Mouse (Mus musculus) layer of hippocampus, adult 11-12 months (tissue): ENCODE data around the gene AA986860.

ENCODE experiments used
- DNase-seq: peaks from one replicate; pipeline ENCODE4 v3.0.0; 2022; ENCODE audit warnings: low spot score

AA986860 gene

DNA sequence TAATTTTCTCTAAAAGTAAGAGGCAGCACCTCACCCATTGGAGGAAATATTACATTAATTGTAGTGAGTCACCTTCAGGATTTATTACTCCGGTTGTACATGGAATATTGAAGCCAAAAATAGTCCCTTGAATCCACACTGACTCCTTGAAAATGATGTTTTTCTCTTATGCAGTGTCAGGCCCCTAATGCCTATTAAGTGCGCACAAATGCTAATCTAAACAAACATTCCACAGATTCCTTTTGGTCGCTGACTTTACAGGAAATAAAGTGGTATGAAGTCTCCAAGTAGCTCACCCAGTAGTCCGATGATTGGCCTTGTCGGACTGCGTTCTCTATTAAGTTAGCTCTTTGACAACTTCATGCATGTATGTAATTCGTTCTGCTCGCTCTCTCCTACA is 3.1 kb downstream of the AA986860 start:
- DNase-seq = no peak

- DNase-seq = no peak
Measured at GRCm38 (mm10) chr1:130737411-130737881, 5.7 kb downstream of the AA986860 start.

GRCm38 (mm10) chr1:130737916-130738315 is 6.1 kb downstream of the AA986860 start:
- DNase-seq = no peak

DNA sequence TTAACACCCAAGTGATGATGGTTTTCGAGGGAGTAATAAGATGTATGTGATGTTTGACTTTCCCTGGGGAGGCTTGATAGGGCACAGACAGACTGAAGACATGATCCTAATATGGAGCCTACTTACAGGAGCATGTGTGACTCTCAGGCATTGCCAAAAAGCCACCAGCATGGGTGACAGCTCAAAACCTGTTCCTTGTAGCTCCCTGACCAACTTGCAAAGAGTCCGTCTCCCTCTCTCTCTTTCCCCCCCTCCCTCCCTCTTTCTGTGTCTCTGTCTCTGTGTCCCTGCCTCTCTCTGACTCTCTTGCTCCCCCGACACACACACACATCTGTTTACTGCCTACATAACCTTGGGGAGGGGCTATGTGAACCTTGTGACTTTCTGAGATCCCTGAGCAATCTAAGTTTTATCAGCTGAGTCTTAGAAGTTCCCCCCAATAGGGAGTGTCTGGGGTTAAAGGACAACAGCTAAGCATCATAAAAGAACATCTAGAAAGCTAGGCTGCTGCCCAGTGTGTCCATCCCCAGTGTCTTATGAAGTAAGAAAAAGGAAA is 6.9 kb downstream of the AA986860 start:
- DNase-seq = no peak

GRCm38 (mm10) chr1:130739636-130740035 is 7.9 kb downstream of the AA986860 start:
- no peak for DNase-seq

- no peak for DNase-seq
Measured at GRCm38 (mm10) chr1:130740227-130740648, 8.5 kb downstream of the AA986860 start.

DNA sequence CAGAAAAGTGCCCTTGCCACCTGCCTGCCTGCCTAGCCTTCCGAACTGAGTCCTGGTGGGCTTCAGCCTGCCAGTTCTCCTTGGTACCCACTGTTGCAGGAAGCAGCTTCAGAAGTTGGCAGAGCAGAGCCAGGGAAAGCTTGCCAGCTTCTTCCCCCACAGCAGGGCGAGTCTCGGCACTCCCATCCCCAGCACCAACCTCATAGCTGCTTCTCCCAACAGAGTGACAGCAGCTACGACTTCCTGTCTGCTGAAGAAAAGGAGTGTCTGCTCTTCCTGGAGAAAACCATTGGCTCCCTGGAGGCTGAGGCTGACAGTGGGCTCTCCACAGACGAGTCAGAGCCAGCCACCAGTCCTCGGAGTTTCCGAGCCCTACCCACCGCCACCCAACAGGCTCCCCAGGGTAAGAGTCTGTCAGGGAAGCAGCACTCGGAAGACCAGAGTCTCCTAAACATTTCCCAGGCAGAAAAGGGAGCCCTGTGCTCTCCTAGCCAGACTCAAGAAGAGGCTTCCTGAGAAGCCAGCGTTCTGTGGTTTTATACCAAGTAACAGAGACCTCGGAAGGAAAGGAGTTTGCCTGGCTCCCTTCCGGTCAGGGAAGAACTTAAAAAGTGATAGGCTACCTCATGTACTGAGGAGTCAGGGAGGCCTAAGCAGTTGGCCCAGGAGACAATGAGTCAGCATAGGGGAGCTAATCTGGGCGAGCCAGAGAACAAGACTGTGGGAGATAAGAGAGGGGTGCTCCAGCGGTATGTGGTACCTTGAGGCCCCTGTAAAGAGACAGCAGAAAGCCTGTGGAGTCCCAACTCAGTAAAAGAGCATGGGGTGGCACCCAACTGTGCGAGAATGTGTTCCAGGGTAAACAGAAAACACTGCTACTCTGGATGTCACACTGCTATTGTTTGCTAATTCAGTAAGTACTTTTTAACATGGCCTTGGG is 9.3 kb downstream of the AA986860 start:
- DNase-seq = peak; percentile 47

GRCm38 (mm10) chr1:130742201-130742600 is 10.4 kb downstream of the AA986860 start:
- DNase-seq = no peak

GRCm38 (mm10) chr1:130743775-130744174 is 12.0 kb downstream of the AA986860 start:
- no peak for DNase-seq

DNA sequence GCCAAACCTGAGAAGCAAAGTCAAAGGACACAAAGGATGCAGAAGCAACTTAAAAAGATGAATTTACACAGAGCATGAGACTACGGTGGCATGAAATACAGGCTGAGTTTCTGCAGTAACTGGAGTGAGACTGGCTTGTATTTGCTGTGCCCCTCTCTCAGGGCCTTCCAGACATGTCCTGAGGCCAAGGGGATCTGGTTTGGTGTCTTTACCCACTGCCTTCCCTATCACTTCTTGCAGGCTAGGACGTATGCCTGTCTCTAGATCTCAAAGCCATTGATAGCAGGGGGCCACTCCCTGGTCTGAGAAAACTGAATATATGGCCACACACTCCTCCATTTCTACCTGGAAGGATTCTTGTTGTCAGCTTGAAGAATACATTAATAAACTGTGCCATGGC is 12.4 kb downstream of the AA986860 start:
- no peak for DNase-seq

GRCm38 (mm10) chr1:130744961-130745360 is 13.2 kb downstream of the AA986860 start:
- no peak for DNase-seq

GRCm38 (mm10) chr1:130745591-130745990 is 13.8 kb downstream of the AA986860 start:
- no peak for DNase-seq

- DNase-seq = no peak
Measured at GRCm38 (mm10) chr1:130746819-130747218, 15.0 kb downstream of the AA986860 start.

- DNase-seq = no peak
Measured at GRCm38 (mm10) chr1:130759689-130760088, 27.9 kb downstream of the AA986860 start.

GRCm38 (mm10) chr1:130761597-130761996 is 29.8 kb downstream of the AA986860 start:
- DNase-seq = no peak

DNA sequence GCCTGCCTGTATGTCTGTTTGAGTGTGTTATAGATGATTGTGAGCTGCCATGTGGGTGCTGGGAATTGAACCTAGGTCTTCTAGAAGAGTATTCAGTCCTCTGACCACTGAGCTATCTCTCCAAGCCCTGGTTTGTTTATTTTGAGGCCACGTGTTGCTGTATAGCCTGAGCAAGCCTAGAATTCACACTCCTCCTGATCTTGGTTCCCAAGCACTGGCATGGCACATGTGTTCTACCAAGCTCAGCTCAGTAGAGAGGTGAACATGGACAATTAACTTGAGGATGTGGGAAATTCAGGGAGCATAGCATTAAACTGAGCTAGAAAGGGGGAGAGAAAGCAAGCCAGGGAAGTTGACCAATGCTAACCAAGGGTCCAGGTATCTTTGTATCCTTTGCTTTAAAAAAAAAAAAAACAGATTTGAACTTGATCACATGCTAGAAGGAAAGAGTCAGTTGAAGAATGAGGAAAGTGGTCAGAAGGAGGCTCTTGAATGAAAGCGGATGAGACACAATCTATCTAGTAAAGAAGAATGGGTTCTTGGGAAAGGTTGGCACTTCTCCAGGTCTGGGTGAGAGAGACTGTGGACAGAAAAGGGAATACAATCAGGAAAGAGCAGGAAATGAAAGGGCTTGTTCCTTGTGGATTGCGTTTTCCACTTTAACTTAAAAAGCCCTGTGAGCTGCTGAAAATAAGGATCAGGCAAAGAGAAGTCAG is 30.4 kb downstream of the AA986860 start:
- no peak for DNase-seq

DNA sequence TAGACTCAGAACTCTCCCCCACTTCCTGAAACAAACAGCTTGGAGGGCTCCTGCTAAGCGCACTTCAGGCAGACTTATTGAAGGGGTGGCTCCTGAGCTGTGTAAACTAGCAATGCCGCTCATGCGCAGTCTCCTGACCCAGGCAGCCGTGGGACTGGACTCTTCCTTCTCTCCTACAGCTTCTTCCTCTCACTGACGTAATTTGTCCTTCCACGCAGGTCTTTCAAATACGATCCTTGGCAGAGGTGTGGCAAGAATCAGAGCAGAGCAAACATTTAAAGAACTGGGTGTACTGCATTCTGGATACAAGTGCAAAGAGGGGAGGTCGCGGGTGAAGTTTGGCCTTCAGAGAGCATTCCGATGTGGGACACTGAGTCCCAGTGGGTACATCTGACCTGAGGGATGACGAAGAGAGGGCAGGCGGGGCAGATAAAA is 32.3 kb downstream of the AA986860 start:
- DNase-seq = no peak

DNA sequence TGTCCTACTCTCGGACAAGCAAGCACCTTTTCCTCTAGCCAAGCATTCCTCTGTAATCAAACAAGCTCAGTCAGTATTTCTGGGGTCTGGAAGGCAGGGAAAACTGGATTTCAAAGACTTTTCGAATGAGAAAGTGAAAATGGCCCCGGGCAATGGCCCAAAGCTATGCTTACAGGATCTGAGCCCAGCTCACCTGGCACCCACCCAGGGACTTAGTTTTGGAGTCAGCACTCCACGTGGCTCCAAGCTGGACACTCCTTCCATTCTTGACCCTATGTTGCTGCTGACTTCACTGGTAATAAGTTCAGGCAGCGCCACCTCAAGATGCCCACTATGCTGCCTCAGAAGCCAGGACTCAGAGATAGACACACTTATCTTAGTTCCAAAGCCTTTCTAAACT is 35.3 kb downstream of the AA986860 start:
- no peak for DNase-seq

DNA sequence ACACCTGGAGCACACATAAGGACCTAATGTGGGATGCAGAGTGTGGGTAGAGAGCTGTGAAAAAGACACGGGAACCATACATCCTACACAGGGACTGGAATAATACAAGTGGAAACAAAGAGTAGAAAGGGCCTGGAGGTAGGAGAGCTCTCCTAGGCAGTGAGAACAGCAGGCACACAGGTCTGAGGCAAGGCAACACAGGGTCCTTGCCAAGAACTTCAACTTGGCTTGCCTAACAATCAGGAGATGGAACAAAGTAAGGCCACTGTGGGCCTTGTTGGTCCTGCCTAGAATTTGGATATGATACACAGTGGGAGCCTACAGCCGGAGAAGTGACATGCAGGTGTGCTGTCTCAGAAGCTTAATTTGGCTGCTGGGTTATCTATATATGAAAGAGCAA is 38.1 kb downstream of the AA986860 start:
- no peak for DNase-seq

- DNase-seq = no peak
Measured at GRCm38 (mm10) chr1:130770487-130770886, 38.7 kb downstream of the AA986860 start.

DNA sequence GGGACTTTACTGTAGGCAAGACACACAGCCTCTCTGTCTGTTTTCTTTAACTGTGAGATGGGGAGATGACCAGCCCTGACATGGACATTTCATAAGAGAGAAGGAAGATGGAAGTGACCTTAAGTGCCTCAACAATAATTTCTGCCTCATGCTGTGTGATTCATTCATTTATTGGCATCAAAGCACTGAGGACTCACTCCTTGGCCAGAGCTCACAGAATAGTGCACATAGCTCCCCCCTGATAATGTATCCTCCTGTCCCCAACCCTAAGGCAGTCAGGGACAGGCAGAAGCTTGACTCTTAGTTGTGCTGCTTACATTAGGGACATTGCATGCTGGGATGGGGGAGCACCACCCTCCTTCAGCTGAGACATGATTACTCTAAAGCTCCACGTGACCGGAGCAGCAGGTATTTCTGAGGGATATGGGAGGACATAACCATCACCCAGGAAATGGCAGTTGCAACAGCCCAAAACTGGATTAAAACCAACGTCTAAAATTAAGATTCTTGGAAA is 39.3 kb downstream of the AA986860 start:
- no peak for DNase-seq

DNA sequence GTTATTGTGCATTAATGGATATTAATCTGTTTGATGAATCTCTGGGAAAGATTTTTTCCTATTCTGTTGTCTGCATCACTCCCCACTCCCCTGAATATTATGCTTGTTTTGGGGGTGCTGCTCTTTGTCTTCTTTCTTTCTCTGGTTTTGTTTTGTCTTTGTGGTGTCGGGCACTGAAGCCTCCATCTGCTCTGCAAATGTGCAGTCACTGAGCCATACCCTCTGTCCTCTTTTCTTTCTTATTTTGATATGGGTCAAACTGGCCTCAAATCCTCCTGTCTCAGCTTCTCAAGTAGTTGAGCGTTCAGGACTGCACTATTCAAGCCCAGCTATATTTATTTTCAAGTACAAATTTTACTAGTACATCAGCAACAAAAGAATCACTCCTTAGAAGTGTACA is 43.5 kb downstream of the AA986860 start:
- DNase-seq = no peak
